Mouse (Mus musculus) spleen, postnatal 10 days (tissue): ENCODE results near the gene Cdh23.
A peak's percentile ranks its signal among the peaks of the same experiment; 100 is the strongest.

Experiments
- DNase-seq, 2 experiments: peaks; one replicate each; pipeline ENCODE4 v3.0.0; 2021 to 2022; ENCODE audit warnings: low spot score in 2 of 2

Gene Cdh23

DNA sequence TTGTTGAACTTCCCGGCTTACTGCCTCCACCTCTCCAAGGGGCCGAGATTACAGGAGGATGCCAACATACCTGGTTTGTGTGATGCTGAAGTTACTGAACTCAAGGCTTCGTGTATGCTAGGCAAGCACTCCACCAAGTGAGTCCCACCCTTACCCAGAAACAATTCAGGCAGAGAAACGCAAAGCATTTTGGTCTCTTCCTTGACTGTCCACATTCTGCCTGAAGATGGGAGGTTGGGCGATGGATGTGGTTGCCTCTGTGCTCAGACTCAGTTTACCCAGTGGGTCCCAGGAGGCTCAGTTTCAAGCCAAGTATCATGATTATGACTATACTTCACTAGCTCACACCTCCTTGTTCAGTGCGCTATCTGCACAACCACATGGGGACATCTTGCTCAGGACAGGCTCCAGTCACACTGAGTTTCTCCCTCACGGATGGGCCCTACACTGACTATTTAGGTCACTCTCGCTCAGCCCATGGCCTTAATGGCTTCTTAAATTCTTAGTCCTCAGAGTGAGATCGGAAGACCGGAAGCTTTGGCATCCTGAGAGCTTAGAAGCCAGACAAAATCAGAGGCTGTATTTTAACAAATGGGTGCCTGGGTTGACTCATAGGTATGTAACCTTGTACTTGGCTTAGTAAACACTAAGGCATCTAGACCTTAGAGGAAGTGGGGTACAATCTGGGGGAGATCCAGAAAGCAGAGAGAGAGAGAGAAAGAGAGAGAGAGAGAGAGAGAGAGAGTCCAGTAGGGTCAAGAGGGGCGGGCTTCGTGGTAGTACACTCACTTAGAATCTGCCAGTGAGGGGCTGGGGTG is 118.2 kb downstream of the Cdh23 start:
- DNase-seq: peak; percentile 65 to 70

DNA sequence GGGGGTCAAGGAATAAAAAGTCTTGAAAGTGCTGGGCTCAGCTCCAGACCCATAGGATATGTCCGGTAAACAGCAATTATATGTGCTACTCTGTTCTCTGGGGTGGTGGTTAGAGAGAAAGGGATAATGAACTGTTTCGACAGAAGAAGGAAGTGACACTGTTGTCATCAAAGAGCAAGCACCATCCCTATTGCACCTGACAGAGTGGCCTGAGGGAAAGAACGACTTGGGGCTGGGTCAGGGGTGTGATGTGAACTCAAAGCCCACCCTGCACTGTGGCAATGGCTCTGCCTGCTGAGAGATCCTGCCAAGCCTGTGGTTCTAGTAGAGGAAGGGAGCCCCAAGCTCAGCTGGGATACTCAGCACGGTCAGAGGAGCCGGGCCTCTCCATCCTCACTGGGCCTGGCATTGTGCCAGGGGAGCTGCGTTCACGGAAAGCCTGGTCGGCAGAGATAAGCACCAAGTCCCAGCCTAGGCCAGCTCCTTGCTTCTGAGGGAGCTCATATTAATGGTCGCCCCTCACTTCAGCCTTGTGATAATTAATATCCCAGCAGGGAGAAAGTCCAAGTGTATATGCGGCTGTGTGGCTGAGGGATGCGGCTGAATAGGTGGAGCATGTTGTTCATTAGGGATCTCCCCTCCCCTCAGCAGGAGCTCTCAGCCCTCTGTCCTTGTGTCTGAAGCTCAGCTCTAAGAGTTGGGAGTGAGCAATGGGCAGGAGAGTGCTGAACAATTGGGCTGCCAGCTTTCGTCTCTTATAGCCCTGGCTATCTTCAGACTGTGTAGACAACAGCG is 119.0 kb downstream of the Cdh23 start:
- DNase-seq: peak; percentile 91 to 96

DNA sequence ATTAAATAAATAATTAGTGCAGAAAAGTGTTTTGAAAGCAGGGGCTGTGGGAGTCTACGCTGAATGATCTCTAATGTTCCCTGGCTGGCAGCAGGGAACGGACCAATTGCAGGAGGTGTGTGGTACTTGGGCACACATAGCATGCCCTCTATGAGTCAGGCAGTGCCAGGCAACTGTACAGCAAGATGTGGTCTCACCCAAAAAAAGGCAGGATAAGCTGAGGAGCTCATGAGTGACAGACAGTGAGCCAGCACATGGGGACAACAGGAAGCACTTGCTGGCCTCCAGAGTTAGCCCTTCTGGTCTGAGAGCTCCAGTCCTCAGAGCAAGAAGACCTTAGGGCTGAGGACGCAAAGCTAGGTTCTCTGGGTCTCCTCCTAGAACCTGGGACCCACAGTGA is 121.4 kb downstream of the Cdh23 start:
- DNase-seq: no peak

DNA sequence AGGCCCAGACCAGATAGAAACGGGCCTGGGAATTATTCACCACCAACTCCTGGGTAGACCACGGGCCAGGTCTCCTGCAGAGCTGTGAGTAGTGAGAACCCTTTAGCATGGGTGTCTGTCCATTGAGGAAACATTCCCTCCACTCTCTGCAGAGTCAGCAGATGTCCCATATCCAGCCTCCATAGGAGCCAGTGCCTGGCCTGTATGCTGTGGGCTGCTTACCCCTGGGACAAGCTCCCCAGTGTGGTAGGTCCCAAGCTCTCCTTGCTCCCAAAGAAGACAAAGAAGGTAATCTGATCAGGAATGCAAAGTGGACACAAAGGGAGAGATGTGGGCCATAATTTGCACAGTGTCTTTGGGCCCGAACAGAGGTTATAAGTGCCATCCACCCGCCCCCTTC is 124.8 kb downstream of the Cdh23 start:
- DNase-seq: no peak

DNA sequence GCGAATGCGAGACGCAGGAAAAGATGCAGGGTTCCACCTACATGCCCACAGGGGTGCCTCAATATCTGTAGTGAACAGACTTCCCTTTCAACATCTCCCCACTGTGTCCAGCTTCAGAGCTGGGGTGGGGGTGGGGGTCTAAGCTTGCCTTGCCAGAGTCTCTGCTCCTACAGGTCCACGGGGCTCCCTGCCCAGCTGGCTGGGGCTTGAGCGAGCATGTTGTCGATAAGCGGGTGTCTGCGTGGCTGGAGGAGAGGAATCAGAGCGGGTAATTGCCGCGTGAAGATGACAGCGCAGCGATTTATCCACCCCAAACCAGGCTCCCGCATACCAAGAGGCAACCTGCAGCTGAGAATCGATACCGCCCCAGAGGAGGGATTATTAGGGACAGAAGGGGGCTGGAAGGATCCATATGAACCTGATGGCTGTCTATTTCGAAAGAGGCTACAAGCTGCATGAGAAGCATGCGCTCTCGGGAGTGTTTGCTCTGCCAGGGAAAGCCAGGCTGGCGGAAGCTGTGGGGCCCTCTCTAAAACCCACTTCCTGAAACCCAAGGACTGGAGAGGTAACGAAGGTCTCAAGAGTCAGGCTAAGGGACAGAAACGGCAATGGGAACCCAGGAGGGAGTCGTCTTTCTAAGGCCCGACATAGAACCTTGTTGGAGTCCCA is 129.8 kb downstream of the Cdh23 start:
- peak in 1 of 2 experiments; percentile 31 for DNase-seq

DNA sequence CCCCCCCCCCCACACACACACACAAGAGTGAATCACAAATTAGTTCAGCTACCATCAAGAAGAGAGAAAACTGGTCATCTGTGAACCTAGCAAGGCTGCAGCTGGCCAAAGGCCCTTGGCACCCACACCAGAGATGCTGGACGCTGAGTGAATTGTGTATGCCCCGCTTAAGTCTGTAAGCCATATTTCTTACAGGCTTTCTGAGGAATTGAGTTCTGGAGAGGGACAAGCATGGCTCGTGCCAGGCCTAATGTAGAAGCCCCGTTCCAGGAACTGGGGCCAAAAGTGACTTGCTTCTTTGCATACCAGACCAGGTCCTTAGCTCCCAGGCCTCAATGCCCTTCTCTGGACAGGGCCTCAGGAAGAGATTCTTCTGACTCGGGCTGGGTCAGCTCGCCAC is 132.2 kb downstream of the Cdh23 start:
- no peak for DNase-seq

DNA sequence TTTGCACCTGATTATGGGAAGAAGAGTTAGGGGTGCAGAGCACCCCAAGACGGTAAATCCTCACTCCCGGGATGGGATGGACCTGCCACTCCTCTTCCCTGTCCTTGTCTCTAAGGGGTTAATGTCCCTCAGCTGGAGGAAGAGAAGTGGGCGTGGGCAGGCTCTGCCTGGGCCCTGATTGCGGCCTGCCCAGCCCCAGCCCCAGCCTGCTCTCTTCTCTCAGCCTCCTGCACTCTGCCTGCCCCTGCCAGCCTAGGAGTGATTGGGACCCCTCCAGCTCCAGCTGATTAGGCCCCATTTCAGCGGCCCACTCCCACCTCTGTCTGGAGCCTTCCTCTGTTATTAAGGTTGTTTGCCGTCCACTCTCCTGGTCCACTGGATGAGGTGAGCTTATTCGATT is 133.3 kb downstream of the Cdh23 start:
- no peak for DNase-seq

DNA sequence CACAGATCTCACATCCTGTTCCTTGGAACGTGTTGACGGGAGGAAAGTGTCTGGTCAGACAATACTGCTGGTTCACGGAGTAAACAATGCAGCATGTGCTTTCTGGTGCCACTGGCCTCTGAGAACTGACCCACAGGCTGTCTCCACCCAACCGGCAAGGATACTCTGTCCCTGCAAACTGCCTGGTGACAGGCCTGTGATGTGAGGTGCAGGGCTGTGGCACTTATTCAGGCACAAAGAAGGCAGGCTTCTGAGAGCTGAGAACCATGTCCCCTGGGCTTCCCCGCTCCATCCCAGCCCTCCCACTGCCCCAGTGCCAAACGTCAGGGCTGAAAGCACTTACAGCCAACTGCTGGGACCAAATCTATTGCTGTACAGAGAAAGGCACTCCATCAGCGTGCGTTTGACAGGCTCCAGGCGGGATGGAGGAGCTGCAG is 137.8 kb downstream of the Cdh23 start:
- no peak for DNase-seq

DNA sequence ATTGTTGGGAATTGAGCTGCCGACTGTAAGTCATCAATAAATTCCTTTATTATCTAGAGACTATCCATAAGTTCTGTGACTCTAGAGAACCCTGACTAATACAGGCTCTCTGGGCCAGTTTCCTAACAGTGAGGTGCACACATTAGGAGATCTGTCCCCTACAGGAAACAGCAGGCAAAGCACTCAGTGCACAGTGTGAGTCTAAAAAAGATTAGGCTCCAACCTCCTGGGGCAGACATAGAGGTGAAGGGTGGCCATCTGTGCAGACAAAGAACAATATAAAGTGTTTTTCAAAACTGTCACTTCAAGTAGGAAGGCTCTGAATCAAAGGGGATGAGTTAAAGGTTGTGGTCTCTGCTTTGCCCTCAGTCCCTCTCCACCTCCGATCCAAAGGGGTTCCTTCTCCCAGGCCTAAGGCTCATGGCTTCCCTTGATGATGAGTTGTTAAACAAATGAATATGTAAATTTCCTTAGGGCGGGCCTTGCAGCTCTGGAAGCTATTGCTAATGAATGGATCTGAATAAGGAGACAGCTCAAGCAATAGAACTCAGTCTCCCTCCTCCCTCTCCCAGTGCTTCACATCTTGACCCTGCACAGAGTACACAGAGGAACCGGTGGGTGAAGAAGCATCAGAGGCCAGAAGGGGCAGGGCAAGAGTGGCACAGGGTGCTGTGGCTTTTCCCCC is 143.2 kb downstream of the Cdh23 start:
- no peak for DNase-seq

DNA sequence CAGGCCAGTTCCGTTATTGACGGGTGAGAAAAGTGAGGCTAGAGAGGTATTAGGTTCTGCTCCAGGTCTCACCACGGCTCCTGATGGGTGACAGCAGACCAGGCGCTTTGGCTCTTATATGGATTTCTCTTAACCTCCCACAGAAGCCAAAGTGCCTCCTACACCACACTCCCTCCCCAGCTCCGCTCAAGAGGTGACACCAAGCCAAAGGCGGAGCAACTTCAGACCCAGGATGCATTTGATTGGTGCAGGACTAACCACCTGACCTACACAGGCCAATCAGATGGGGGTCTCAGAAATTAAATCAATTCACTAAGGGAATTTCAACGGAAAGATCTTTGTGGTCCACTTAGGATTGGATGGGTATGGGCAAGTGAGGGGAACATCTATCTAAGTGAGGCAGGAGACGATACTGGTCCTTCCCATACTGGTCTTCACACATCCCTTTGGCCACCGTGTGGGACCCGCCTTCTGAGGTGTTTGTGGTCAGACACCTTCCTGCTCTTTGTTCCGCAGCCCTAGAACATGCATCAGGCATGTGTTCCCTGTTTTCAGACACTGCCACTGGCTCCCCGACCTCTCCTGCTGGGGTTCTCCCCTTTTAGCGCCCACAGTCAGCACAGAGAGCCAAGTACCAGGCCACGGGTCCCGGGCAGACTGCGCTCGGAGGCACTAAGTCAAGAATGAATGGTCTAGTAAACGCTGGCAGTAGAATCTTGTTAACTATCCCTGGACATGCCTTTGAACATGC is 157.0 kb downstream of the Cdh23 start:
- DNase-seq: no peak

DNA sequence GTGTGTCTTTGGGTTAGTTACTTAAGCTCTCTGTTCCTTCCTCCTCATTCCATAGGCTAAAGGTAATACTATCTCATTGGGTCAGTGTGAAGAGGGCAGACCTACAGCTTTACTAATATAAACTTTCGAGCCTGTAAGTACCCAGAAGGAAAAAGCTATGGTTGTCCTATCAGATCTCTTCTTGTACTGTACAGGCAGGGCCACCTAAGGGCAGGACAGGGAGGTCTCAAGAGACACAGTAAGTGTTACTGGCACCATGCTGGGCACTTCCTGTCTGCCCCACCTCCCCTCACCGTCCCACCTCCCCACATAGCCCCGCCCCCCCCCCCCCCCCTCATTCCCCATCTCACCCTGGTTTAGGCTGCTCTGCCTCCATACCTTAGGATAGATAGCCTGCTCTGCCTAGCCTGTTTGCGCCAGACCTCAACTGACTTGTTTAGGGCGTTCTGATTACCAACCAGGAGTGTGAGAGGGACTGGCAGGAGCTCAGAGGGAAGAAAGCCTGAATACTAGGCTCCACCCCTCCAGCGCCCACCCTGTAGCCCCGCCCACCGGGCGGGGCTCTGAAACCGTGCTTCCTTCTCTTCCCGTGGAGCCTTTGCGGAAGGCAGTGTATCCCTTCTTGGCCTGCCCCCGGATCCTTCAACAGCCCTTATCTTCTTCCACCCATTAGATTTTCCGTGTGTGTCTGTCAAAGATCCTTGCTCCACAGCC is 160.0 kb downstream of the Cdh23 start:
- peak in 1 of 2 experiments; percentile 28 for DNase-seq

DNA sequence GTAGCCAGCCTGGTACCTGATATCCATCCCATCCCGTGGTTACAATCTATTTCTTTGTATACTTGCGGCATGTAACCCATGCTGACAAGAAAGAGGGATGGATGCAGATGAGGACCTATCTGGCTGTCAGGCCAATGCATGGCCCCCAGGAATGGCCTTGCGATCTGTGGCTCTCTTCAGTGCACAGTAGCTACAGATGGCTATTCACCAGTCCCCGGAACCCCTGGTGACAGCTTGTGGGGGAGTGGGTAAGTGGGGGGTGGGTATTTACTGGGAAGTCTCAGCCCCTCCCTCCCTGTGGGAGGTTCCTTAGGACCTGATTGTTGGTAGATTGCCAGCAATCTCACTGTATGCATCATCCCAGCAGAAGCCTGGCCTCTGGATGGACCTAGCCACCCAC is 163.8 kb downstream of the Cdh23 start:
- DNase-seq: no peak

DNA sequence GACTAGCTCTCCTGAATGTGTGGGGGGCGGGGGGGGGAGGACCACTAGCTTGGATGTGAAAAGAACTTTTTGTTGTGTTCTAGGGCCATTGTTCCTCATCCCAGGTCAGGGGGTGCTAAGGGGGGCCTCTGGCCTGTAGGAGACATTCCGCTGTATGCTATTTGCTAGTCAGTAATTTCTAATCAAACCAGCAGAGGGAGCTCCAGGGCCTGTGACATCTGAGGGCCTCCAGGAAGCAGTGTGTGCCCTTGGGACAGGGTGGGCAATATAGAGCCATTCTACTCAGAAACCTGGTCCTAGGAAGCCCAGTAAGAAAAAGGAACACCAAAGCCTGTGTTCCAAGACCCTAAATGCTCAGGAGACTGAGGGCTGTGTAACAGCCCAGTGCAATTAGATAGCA is 164.9 kb downstream of the Cdh23 start:
- peak; percentile 45 to 71 for DNase-seq

DNA sequence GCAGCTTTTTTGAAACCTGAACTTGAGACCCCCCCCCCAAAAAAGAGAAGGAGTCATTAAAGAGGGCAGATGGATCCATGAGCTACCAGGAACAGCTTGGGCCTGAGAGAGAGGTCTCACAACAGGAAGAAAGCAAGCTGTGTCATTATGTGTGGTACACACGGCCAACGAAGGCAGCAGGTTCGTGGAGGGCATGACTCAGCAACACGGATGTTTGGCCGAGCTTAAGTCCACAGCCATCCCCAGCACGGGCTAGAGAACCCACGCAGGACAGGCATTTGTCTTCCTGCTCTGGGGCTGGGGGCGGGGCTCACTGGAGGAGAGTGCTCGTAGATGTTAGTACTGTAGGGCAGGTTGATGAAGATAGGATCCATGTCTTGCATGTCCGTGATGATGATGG is 165.7 kb downstream of the Cdh23 start:
- DNase-seq: no peak

DNA sequence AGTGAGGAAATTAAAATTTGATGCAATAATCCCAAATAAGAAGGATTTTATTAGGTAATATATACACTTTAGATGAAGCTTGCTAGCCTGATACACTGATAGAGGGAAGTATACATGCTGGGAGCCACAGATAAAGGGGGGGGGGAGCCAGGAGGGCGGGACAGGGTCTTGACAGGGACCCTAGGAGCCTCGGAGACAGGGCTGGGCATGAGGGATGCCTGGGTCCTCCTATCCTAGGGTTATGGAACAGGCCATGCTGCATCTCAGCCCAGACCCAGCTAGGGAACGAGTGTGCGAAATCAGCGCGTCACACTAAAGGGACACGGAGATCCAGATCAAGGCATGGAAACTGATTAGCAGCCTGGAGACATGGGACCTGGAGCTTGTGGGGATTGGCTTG is 168.3 kb downstream of the Cdh23 start:
- no peak for DNase-seq

DNA sequence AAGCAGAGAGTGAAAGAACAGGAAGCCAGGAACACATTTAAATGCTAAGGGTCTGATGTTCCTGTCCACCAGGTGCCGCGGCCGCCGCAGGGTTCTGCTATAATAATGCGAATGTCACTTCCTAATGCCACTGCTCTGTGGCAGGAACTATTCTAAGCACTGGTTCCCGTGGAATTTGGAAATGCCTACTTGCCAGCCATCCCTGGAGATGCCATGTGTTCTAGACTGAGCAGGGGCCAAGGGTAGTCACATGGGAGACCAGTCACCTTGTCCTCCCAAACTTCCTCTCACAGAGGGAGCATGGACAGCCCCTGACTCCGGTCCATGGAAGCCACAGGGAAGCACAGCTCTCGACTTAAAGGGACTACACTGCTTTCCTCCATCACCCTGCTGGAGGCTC is 171.2 kb downstream of the Cdh23 start:
- DNase-seq: no peak

DNA sequence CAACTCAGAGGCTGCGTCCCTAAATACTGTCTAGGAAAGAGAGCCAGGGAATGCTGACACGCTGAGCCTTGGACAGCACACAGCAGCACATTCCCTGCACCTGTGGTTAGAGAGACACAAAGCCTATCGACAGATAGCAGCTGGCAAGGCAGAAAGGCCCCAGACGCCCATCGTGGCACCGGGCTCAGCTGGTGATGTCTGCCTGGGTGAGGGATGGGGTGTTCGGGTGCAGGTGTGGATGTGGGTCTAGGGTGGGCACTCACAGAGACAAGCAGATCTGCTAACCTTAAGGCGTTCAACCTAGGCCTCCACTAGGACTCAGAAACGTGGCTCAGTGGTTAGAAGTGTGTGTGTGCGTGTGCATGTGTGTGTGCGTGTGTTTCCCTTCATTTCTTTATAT is 180.0 kb downstream of the Cdh23 start:
- DNase-seq: no peak

DNA sequence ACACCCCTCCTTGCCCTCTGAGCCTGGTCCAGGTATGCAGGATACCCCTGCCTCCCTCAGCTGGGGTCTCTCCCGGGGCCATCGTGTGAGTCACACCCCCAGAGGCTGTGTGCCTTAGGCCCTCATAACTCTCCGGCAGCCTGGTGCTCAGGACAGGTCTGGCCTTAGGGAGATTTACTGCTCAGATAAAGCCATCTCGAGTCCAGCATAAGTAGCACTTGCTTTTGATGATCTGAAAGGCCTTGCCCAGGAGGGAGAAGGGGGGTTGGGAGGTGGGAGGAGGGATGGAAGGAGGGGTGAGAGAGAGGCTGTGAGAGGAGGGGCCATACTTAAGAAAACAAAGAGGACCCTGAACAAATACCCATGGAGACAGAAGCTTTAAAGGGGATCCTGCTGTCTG is 197.8 kb downstream of the Cdh23 start:
- no peak for DNase-seq

DNA sequence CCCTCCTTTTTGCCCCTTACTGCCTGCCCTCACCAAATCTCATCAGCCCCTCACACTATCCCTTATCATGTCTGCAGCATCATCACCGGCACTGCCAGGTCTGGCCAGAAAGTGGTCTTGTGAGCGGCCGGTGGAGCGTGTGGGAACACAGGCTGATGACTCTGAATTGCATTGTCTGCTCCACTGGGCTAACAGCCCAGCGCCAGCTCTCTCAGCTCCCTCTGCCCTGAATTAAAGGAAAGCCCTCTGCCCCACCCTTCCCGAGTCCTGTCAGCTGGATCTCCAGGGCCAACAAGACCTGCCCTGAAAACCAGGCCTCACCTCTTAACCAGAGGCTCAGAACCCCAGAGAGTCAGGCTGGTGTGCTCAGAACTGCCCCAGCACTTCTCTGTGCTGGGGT is 201.2 kb downstream of the Cdh23 start:
- DNase-seq: no peak

DNA sequence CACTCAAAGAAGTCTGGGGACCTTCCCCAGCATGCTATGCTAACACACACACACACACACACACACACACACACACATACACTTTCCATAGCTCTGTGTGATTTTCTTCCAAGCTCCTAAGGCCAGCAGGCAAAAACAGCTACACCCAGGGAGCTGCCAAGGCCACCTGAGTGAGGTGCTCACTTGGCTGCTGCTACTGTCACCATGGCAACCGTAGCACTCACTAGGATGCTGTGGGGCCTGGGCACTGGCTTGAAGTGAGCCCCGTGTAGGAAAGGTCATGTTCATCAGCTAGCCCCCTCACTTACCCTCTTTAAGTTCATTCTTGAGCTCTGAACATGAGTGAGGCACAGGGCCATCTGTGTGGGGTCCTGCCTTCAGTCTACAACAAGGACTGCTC is 204.8 kb downstream of the Cdh23 start:
- DNase-seq: no peak

DNA sequence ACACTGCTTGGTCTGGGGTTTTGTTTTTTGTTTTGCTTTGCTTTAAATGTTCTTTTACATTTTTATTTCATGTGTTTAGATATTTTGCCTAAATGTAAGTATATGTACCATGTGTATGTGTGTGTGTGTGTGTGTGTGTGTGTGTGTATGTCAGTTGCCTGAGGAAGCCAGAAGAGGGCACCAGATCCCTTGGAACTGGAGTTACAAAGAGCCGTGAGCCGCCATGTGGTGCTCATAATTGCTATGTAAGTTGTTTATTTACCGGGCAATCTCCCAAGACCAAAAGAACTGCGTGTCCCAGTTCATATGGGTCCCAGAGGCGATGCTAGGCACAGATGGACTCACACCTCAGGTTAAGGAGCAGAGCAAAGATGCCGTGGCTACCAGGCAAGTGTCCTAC is 214.9 kb downstream of the Cdh23 start:
- no peak for DNase-seq
